Mouse (Mus musculus) spleen, postnatal 14 days (tissue): Measurements from ENCODE around the gene Crcp.

Experiments
- DNase-seq, 2 experiments: peaks; one replicate each; pipeline ENCODE4 v3.0.0; 2021 to 2022; ENCODE audit warnings: low spot score in 2 of 2

Gene Crcp

GRCm38 (mm10) chr5:130096754-130097153 is 67.7 kb downstream of the Crcp start:
- no peak for DNase-seq

- DNase-seq: no peak
Measured at GRCm38 (mm10) chr5:130097837-130098236, 68.7 kb downstream of the Crcp start.

- DNase-seq: no peak
Measured at GRCm38 (mm10) chr5:130101724-130102123, 72.6 kb downstream of the Crcp start.

- DNase-seq: no peak
Measured at GRCm38 (mm10) chr5:130109348-130109747, 80.3 kb downstream of the Crcp start.
